Mouse (Mus musculus) kidney, adult 11 months (tissue): ENCODE data around the gene Dynlt1f.
"Not testable (repeated sequence)": the region's sequence is repeated elsewhere in the genome, so short reads cannot be mapped to it uniquely, and the experiment has no call there.

Experiments
- DNase-seq: peaks from one replicate; pipeline ENCODE4 v3.0.0; 2022

Dynlt1f gene

GRCm38 (mm10) chr17:6660589-6660988 is 4.9 kb upstream of the Dynlt1f start:
- DNase-seq: not testable (repeated sequence)

GRCm38 (mm10) chr17:6658801-6659200 is 3.1 kb upstream of the Dynlt1f start, which contains the start of gene Sytl3:
TSS of gene Sytl3 (plus strand) at chr17:6659093.
- not testable (repeated sequence) for DNase-seq

- not testable (repeated sequence) for DNase-seq
Measured at GRCm38 (mm10) chr17:6656471-6656870, 771 bp upstream of the Dynlt1f start.

- peak; percentile 52 for DNase-seq
Measured at GRCm38 (mm10) chr17:6655087-6655511, 601 bp downstream of the Dynlt1f start.

- DNase-seq: not testable (repeated sequence)
Measured at GRCm38 (mm10) chr17:6653341-6653946, 2.3 kb downstream of the Dynlt1f start.

- not testable (repeated sequence) for DNase-seq
Measured at GRCm38 (mm10) chr17:6650904-6651565, 4.7 kb downstream of the Dynlt1f start.

- not testable (repeated sequence) for DNase-seq
Measured at GRCm38 (mm10) chr17:6647452-6647851, 8.2 kb downstream of the Dynlt1f start.

GRCm38 (mm10) chr17:6646841-6647240 is 8.9 kb downstream of the Dynlt1f start:
- DNase-seq: not testable (repeated sequence)

GRCm38 (mm10) chr17:6645668-6646067 is 10.0 kb downstream of the Dynlt1f start:
- DNase-seq: not testable (repeated sequence)

- DNase-seq: not testable (repeated sequence)
Measured at GRCm38 (mm10) chr17:6644673-6645072, 11.0 kb downstream of the Dynlt1f start.

- not testable (repeated sequence) for DNase-seq
Measured at GRCm38 (mm10) chr17:6644210-6644609, 11.5 kb downstream of the Dynlt1f start.

GRCm38 (mm10) chr17:6640771-6641429 is 14.8 kb downstream of the Dynlt1f start:
- DNase-seq: not testable (repeated sequence)

- not testable (repeated sequence) for DNase-seq
Measured at GRCm38 (mm10) chr17:6640044-6640637, 15.6 kb downstream of the Dynlt1f start.

GRCm38 (mm10) chr17:6639486-6639885 is 16.2 kb downstream of the Dynlt1f start:
- not testable (repeated sequence) for DNase-seq

GRCm38 (mm10) chr17:6638444-6638843 is 17.3 kb downstream of the Dynlt1f start:
- DNase-seq: not testable (repeated sequence)

- DNase-seq: not testable (repeated sequence)
Measured at GRCm38 (mm10) chr17:6637434-6637833, 18.3 kb downstream of the Dynlt1f start.

GRCm38 (mm10) chr17:6636861-6637260 is 18.8 kb downstream of the Dynlt1f start:
- no peak for DNase-seq

GRCm38 (mm10) chr17:6635781-6636180 is 19.9 kb downstream of the Dynlt1f start:
- not testable (repeated sequence) for DNase-seq

- not testable (repeated sequence) for DNase-seq
Measured at GRCm38 (mm10) chr17:6632850-6633249, 22.9 kb downstream of the Dynlt1f start.

GRCm38 (mm10) chr17:6630398-6630797 is 25.3 kb downstream of the Dynlt1f start:
- DNase-seq: not testable (repeated sequence)

GRCm38 (mm10) chr17:6624926-6625558 is 30.7 kb downstream of the Dynlt1f start:
- not testable (repeated sequence) for DNase-seq

- not testable (repeated sequence) for DNase-seq
Measured at GRCm38 (mm10) chr17:6621976-6622375, 33.7 kb downstream of the Dynlt1f start.
